ENCODE assay signal across 11 mouse cellular contexts in the genomic region with DNA sequence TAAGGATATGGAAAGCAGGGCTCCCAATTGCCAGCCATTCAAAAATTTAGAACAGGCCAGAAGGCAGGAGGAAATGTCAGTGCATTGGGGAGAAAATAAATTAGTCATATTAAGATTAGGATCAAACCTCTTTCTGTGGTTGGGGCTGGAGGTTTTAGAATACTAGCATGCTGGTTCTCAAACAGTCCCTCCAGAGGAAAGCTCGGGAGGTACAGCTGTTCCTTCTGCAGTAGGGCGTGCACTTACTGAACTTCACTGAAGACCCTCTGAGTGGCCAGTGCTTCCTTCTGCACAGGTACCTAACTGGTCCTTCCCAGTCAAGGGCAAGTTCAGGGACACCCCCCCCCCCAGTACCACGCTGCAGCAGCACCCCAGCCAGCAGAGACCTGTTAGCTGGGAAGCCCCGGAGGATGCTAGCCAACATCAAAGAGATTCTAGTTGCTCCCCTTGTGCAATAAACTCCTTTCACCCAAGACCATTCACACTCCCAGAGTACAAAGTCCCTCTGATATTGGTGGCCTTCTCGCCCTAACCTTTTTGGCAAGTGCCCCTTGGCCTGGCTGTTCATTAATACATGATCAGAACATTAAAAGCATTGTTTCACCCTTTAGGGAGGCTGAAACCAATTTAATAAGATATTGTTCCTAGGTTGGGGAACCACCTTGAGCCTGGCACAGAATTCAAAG. TPM values are rescaled to one million over a fixed set of nuclear protein-coding genes. Genes with fewer than 3 reads are reported as not detected.
DNase-seq lines count a peak whose midpoint lies in the region; ATAC-seq and TF ChIP-seq lines count a peak whose summit lies in the region.
"Had no signal": no experiment of that assay in that cellular context is flagged by ENCODE, and none has a peak within 500 bp of the region (broad histone marks: within the 10 kb centered on the region; RNA-seq: fewer than 3 reads in every experiment).

No protein-coding gene starts in this region.

- TF ChIP-seq CTCF in spleen, adult 2 months (IDR thresholded peaks at IDR 0.05; ENCODE audit: extremely low read depth, insufficient read depth, insufficient read length, insufficient replicate concordance): no peak
- no peak for TF ChIP-seq CTCF in small intestine, adult 2 months (IDR thresholded peaks at IDR 0.05; ENCODE audit: extremely low read depth, insufficient read length, insufficient replicate concordance, low read depth, low read length)

- no peak for DNase-seq in spleen, adult 2 months (ENCODE audit: low read depth in 1 of 2, low spot score in 2 of 2)
- no peak for DNase-seq in spleen, postnatal 10 days (ENCODE audit: low spot score in 2 of 2)
- DNase-seq in right cerebral cortex, postnatal 4 days: no peak
- no peak for DNase-seq in lung, postnatal 36 days
- DNase-seq: cerebellum, adult 8-10 months had no signal

- no peak overlapping the region for H3K4me3 ChIP-seq in hindbrain, embryonic 13.5 days
- H3K4me3 ChIP-seq in hindbrain, embryonic 12.5 days: no peak overlapping the region
- no peak overlapping the region; the same call in 1 of the 2 replicates for H3K4me3 ChIP-seq in spleen, adult 2 months (ENCODE audit: extremely low read depth, insufficient read depth, insufficient read length)
- H3K4me3 ChIP-seq in hindbrain, embryonic 16.5 days (ENCODE audit: low read length): no peak overlapping the region
- no peak overlapping the region for H3K4me3 ChIP-seq in small intestine, adult 2 months (ENCODE audit: low read depth, low read length)
- H3K4me3 ChIP-seq: erythroblast, embryonic 14.5 days; midbrain, embryonic 15.5 days had no signal

- H3K4me1 ChIP-seq in hindbrain, embryonic 13.5 days (replicated peaks): peaks cover 76% of the 10 kb centered on the region
- peaks cover 78% of the 10 kb centered on the region for H3K4me1 ChIP-seq in hindbrain, embryonic 12.5 days
- peaks cover 8% of the 10 kb centered on the region; the same call in 1 of the 2 replicates for H3K4me1 ChIP-seq in spleen, adult 2 months (ENCODE audit: control insufficient read depth, insufficient read depth, insufficient read length)
- H3K4me1 ChIP-seq in hindbrain, embryonic 16.5 days (ENCODE audit: control insufficient read depth, insufficient read depth, low read depth, low read length): peaks cover 35% of the 10 kb centered on the region
- H3K4me1 ChIP-seq in small intestine, adult 2 months (ENCODE audit: control insufficient read depth, insufficient read depth, insufficient read length, low read length): peaks cover 70% of the 10 kb centered on the region

- no peaks in the 10 kb centered on the region for H3K36me3 ChIP-seq in hindbrain, embryonic 13.5 days
- no peaks in the 10 kb centered on the region for H3K36me3 ChIP-seq in hindbrain, embryonic 12.5 days
- H3K36me3 ChIP-seq in spleen, adult 2 months (ENCODE audit: control insufficient read depth, insufficient read depth, low read length): no peaks in the 10 kb centered on the region
- no peaks in the 10 kb centered on the region for H3K36me3 ChIP-seq in hindbrain, embryonic 16.5 days (ENCODE audit: control insufficient read depth, insufficient read depth, low read length)
- H3K36me3 ChIP-seq in small intestine, adult 2 months (ENCODE audit: control insufficient read depth, insufficient read depth, low read length): no peaks in the 10 kb centered on the region
- H3K36me3 ChIP-seq: midbrain, embryonic 15.5 days had no signal

- H3K27ac ChIP-seq in hindbrain, embryonic 13.5 days: peak overlapping the region; percentile 45; the same call in 1 of the 2 replicates
- no peak overlapping the region for H3K27ac ChIP-seq in hindbrain, embryonic 12.5 days
- H3K27ac ChIP-seq in spleen, adult 2 months (ENCODE audit: insufficient read depth, low read length): peak overlapping the region; percentile 45
- H3K27ac ChIP-seq in hindbrain, embryonic 16.5 days (ENCODE audit: low read depth, low read length): peak overlapping the region; percentile 45
- peak overlapping the region; percentile 83 for H3K27ac ChIP-seq in small intestine, adult 2 months (ENCODE audit: insufficient read depth, low read depth, low read length)
- H3K27ac ChIP-seq: midbrain, embryonic 15.5 days had no signal

- H3K9ac ChIP-seq in hindbrain, embryonic 13.5 days: no peak overlapping the region
- no peak overlapping the region for H3K9ac ChIP-seq in hindbrain, embryonic 12.5 days
- H3K9ac ChIP-seq in hindbrain, embryonic 16.5 days (ENCODE audit: low read depth, low read length): no peak overlapping the region
- H3K9ac ChIP-seq: midbrain, embryonic 15.5 days had no signal

- ATAC-seq in hindbrain, embryonic 13.5 days (ENCODE audit: low FRiP score): no peak
- no peak for ATAC-seq in hindbrain, embryonic 12.5 days (ENCODE audit: low FRiP score)
- no peak for ATAC-seq in hindbrain, embryonic 16.5 days
- ATAC-seq: midbrain, embryonic 15.5 days had no signal

- no peak for TF ChIP-seq POLR2A in spleen, adult 2 months (IDR thresholded peaks at IDR 0.05; ENCODE audit: low read depth, low read length)
- no peak for TF ChIP-seq POLR2A in small intestine, adult 2 months (IDR thresholded peaks at IDR 0.05; ENCODE audit: low read depth, low read length)

- H3K4me2 ChIP-seq in hindbrain, embryonic 13.5 days: 0 out of 2 replicates have a peak overlapping the region, but pooled peaks have one; percentile 6
- no peak overlapping the region for H3K4me2 ChIP-seq in hindbrain, embryonic 12.5 days (replicated peaks)
- peak overlapping the region; percentile 32 for H3K4me2 ChIP-seq in hindbrain, embryonic 16.5 days (ENCODE audit: low read length)
- H3K4me2 ChIP-seq: midbrain, embryonic 15.5 days had no signal

- no peaks in the 10 kb centered on the region for H3K9me3 ChIP-seq in hindbrain, embryonic 13.5 days
- H3K9me3 ChIP-seq in hindbrain, embryonic 12.5 days (replicated peaks): no peaks in the 10 kb centered on the region
- no peaks in the 10 kb centered on the region for H3K9me3 ChIP-seq in hindbrain, embryonic 16.5 days (ENCODE audit: control insufficient read depth, low read length)
- H3K9me3 ChIP-seq: midbrain, embryonic 15.5 days had no signal

- WGBS in hindbrain, embryonic 13.5 days: 64% methylated on average over 5 of the region's 5 CpGs
- 62% methylated on average over 5 of the region's 5 CpGs for WGBS in hindbrain, embryonic 12.5 days
- 39% methylated on average over 5 of the region's 5 CpGs for WGBS in spleen, adult 2 months
- 66% methylated on average over 5 of the region's 5 CpGs for whole genome bisulfite sequencing in hindbrain, embryonic 16.5 days
- 19% methylated on average over 5 of the region's 5 CpGs for WGBS in small intestine, adult 2 months

- no peaks in the 10 kb centered on the region for H3K27me3 ChIP-seq in hindbrain, embryonic 13.5 days
- no peaks in the 10 kb centered on the region for H3K27me3 ChIP-seq in hindbrain, embryonic 12.5 days
- no peaks in the 10 kb centered on the region; the same call in 1 of the 2 replicates for H3K27me3 ChIP-seq in spleen, adult 2 months (ENCODE audit: control insufficient read depth, insufficient read depth, low read length)
- H3K27me3 ChIP-seq in hindbrain, embryonic 16.5 days (replicated peaks; ENCODE audit: control insufficient read depth, insufficient read depth, low read length): no peaks in the 10 kb centered on the region
- no peaks in the 10 kb centered on the region for H3K27me3 ChIP-seq in small intestine, adult 2 months (ENCODE audit: control insufficient read depth, insufficient read depth, low read length)
- H3K27me3 ChIP-seq: midbrain, embryonic 15.5 days had no signal

RNA-seq across cellular contexts. Expression of a gene that starts 19.1 kb away (rescaled TPM):
- 10.9 and 12.5 TPM in 2 replicates for polyA plus RNA-seq in hindbrain, embryonic 13.5 days (2015; fragmentation: Nextera tagmentation; extraction: Ambion mirVana)
- polyA plus RNA-seq in hindbrain, embryonic 12.5 days (2016; fragmentation: Nextera tagmentation; extraction: Ambion mirVana): 23.9 and 24.3 TPM in 2 replicates
- polyA plus RNA-seq in spleen, adult 2 months (2012; rRNA removed): 7.4 and 8.1 TPM in 2 replicates
- 18.7 and 22.7 TPM in 2 replicates for polyA plus RNA-seq in hindbrain, embryonic 16.5 days (2015; fragmentation: Nextera tagmentation; extraction: Ambion mirVana)
- polyA plus RNA-seq in small intestine, adult 2 months (2012; rRNA removed): 20.5 and 29.8 TPM in 2 replicates
